Mouse (Mus musculus) CD4-positive naive resting alpha-beta T cell, adult 76 days (primary cell): ENCODE measurements around the gene Vwa7. TPM values are rescaled to one million over a fixed set of nuclear protein-coding genes. Genes with fewer than 3 reads are reported as not detected.

Experiments
- total RNA-seq: library from RNA; stranded (reverse); gene quantifications from one replicate; pipeline ENCODE4 v1.2.4, GENCODE M21; 2023

Gene Vwa7
- total RNA-seq, result not detected

DNA sequence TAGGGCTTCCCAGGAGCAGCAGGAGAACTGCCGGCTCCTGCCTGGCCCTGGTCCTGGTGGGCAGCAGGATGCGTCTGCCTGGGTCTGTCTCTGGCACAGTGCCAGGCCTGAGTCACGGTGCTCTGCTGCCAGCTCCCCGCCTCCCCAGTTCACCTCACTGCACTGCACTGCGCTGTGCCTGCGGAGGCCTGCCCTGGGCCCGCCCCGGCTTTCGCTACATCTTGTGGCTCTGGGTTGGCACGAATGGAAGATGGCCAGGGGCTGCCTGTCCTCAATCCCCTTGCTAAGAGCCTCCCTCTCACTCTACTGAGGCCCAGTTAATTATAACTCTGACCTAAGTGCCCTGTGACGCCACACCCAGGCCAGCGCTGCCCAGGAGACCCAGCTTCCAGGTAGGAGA is at the start of gene Vwa7:
Gene Vwa7, plus strand, starts transcription at position 204 of the 400 bp plus-strand sequence.

GRCm38 (mm10) chr17:34969822-34970221 is 46.6 kb upstream of the Vwa7 start, which contains the start of gene Gm20481:
TSS of gene Gm20481 (plus strand) at chr17:34969912.

DNA sequence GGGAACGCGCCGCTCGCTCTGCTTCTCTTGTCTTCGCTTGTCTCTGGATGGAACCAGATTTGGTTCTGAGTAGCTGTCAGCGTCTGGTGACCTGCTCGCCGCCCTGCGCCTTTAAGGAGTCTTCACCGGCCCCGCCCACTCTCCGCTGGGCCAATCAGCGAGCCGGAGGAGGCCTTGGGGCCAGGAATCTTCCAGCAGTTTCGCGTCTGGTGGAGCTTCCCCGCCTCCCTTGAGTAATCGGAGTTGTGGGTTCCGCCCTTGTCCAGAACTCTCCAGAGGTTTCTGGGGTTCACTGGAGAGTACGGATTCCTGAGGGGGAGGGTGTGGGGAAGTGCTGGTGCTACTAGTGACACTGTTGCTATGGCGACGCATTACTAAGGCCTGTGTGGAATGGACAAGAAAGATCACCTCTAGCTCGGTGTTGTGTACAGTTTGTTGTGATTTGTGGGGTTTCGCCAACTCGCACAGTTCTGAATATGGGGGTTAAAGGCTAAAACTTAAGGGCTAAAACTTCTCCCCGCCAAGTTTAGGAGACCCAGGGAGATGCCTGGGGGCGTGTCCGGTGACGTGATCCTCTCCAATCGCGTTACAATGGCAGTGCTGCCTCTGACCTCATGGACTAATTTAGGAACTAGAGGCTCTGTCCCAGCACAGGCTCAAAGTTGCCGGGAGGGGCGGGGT is 44.2 kb upstream of the Vwa7 start, which contains the start of the genes Hspa1a and Hspa1l:
Gene Hspa1a, minus strand, starts transcription at position 88 of the 681 bp plus-strand sequence.
Gene Hspa1l, plus strand, starts transcription at position 635 of the 681 bp plus-strand sequence.

DNA sequence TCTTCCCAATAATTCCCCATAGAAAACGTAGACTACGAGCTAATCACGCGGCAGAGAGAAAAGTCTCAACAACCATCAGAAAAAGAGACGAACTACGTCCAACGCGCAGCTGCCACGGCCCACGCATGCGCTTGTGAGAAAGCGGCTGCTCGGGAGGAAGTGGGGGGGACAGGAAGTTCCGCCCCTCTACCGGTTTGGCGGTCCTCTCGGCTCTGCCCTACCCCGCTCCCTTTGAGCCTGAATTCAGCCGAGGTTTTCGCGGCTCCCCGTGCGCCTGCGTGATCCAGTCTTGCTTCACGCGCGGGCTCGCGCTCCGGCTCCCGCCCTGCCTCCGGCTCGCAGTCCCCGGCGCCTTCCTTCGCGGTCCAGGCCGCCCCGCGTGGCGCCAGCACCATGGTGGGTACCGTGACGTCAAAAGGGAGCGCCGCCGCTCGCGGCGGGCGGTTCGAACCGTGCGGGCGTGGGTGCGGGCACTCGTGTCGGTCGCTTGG is 34.6 kb upstream of the Vwa7 start, which contains the start of gene Lsm2:
Gene Lsm2, plus strand, starts transcription at position 173 of the 491 bp plus-strand sequence.

DNA sequence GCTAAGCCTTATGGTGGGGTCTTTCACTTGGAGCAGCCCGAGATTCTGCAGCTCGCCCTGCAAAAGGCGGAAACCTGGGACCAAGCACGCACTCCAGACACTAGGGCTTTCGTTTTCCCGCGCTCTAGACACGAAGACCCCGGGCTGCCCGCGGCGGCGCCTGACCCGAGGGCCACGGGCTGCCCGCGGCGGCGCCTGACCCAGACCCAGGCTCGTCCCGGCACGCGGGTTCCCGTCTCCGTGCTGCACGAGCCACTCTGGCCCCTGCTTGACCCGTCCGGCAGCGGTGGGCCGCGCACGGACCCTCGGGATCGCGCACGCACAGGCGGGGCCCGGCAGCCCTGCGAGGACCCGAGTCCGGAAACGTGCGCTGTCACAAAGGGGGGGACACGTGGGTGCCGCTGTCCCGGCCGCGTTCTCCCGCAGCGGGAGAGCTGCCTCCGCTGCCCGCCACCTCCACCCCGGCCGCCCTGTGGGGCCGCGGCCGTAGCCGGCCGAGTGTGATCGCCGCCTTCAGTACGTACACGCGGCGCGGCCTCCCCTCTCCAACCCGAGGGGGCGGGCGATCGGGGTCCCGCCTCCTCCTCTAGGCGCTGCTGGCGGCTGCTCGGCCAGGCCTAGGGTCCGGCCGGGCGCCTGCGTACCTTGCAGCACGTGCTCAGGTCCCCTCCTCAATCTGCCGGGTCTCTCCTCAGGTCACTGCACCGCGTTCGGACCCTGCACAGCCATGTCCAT is 15.5 kb upstream of the Vwa7 start, which contains the start of gene Vars:
Gene Vars, plus strand, starts transcription at position 271 of the 735 bp plus-strand sequence.

GRCm38 (mm10) chr17:35027277-35028068 is 11.1 kb downstream of the Vwa7 start, which contains the start of gene Sapcd1:
TSS of gene Sapcd1 (minus strand) at chr17:35028016.

DNA sequence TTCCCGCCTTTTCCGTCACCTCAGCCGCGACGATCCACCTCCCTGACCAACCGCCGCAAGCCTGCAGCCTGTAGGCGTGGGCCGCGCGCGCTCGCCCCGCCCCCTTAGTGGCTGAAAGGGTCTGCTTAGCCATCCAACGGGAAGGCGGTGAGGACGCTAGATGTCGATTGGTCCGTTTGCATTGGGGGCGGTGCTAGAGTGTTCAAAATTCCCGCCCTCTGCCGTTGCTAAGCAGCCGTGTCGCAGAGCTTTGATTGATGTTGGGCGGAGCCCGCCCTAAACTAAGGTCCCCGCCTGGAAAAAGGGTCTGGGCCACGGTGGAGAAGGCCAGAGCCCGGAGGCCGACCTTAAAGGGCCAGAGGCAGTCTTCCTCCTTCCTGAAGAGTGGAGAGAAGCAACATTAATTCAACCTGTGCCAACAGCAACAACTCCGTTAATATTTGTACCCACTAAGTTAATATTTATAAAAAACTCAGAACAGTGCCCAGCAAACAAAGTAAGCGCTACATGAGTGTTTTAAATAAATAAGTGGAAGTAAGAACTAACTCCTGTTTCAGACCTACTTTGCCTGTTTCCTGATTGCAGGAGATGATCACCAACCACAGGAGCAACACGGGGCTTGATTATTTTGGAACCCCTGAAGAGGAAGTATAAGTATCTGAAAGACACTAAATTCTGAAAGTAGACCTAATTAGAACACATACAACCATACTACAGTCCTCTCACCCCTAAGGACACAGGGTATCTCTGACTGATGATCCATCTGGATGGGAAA is 30.5 kb downstream of the Vwa7 start, which contains the start of gene Msh5:
Gene Msh5, minus strand, starts transcription at position 65 of the 775 bp plus-strand sequence.

GRCm38 (mm10) chr17:35049561-35050016 is 33.2 kb downstream of the Vwa7 start, which contains the start of gene Clic1:
TSS of gene Clic1 (plus strand) at chr17:35049966.

DNA sequence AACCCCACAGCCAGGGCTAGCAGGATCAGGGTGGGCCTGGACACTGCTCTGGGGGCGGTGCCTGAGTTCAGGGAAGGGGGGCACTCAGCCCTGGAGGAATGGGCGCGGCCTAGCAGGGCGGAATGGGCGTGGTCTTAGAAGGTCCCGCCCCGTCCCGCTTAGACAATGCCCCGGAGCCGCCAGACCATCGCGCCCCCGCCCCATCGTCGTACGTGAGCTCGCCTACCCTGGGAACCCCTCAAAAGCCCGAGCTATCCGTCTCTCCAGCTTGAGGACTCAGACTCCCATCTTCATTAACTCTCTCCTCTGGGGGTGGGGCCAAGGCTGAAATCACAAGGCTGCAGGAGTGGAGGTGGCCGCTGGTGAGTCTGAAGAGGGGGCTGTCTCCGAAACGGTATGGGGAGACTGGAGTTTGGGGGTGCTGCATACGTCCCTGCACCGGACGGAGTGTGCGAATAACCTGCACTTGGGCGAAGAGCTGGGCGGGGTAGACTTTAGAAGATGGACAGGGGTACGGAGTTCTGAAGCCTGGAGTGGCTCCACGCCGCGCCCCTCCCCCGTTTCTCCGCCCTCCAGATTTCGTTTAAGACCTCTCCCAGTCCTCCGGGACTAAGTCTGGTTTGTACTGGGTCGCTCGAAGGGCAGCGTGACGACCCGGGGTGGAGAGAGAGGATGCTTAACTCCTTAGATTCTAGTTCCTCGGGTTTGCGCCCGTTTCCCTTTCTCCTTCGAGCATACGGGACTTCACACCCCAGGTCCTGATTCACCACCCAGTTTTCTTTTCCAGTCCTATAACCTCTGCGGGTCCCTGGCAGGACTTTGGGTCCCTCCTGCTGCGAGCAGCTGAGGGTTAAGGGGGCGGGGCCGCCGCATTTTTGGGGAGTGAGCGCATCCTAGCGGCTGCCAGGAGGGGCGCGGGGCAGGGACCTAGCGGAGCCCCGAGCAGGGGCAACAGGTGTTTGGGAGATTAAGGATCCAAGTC is 42.8 kb downstream of the Vwa7 start, which contains the start of gene Ddah2:
Gene Ddah2, plus strand, starts transcription at position 125 of the 982 bp plus-strand sequence.

DNA sequence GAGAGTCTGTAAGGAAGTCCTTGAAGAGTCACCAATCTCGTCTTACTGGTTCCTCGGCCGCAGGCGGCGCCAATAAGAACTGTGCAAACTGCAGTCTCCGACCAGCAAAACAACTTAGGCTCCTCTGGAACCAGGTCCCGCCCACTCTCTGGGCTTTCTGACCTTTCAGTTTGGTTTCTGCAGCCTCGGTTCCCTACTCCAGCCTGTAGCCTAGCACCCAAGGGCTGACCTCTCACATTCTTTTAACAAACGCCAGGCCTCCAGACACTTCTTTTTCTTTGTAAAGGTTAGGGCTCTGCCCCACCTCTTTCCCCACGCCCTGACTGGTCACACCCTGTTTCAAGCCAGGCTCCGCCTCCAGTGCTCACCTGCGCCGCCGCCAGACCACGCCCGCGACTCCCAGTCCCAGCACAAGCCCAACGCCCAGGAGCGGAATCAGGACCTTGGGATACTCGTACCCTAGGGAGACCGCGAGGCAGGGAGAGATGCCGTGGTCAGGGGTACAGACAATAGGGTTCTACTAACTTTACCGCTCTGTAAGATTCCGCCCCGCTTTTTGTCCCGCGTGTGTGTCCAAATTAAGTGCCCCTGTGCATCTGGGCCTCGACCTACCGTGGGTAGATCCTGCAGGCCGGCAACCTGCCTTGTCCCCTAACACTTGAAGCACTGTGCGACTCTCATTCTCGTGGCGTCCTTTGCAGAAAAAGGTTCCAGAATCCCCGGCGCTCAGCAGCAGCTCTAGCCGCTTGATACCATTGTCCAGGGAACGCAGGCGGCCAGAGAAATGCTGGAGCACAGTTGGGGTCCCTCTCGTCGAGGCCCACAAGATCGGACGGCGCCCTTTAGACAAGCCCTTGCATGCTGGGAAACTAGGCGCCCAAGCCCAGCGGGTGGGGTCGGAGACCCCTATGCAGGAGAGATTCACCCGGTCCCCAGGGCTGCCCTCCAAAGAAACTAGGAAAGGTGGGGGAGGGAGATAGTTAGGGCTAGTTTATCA is 48.9 kb downstream of the Vwa7 start, which contains the start of gene Ly6g6c:
Gene Ly6g6c, plus strand, starts transcription at position 438 of the 997 bp plus-strand sequence.

GRCm38 (mm10) chr17:35066084-35066483 is 49.7 kb downstream of the Vwa7 start, which contains the start of gene Mpig6b:
TSS of gene Mpig6b (minus strand) at chr17:35066184.

Other genes starting within 250 kb of the Vwa7 start
- gene Cyp21a1, start 212.0 kb upstream of the Vwa7 start, total RNA-seq, result not detected
- 55.8 TPM for gene Stk19, start 179.6 kb upstream of the Vwa7 start, total RNA-seq
- 86.0 TPM for gene Dxo, start 179.6 kb upstream of the Vwa7 start, total RNA-seq
- 121 TPM for gene Skiv2l, start 166.4 kb upstream of the Vwa7 start, total RNA-seq
- 22.0 TPM for gene Nelfe, start 166.2 kb upstream of the Vwa7 start, total RNA-seq
- 0.64 TPM for gene Cfb, start 154.1 kb upstream of the Vwa7 start, total RNA-seq
- gene Zbtb12, start 137.1 kb upstream of the Vwa7 start, total RNA-seq, result 4.4 TPM
- gene Gm20547, start 134.5 kb upstream of the Vwa7 start, total RNA-seq, result 0.38 TPM
- gene C2, start 118.3 kb upstream of the Vwa7 start, total RNA-seq, result 1.6 TPM
- gene Ehmt2, start 118.1 kb upstream of the Vwa7 start, total RNA-seq, result 113 TPM
- not detected for gene Slc44a4, start 102.1 kb upstream of the Vwa7 start, total RNA-seq
- gene Neu1, start 85.3 kb upstream of the Vwa7 start, total RNA-seq, result 44.2 TPM
- 97.6 TPM for gene Hspa1b, start 57.3 kb upstream of the Vwa7 start, total RNA-seq
- not detected for gene Gm20481, start 46.7 kb upstream of the Vwa7 start, total RNA-seq
- 57.4 TPM for gene Hspa1a, start 44.4 kb upstream of the Vwa7 start, total RNA-seq
- not detected for gene Hspa1l, start 43.9 kb upstream of the Vwa7 start, total RNA-seq
- gene Lsm2, start 34.7 kb upstream of the Vwa7 start, total RNA-seq, result 24.0 TPM
- gene Vars, start 15.6 kb upstream of the Vwa7 start, total RNA-seq, result 85.0 TPM
- gene Sapcd1, start 11.4 kb downstream of the Vwa7 start, total RNA-seq, result 1.4 TPM
- 3.2 TPM for gene Msh5, start 30.2 kb downstream of the Vwa7 start, total RNA-seq
- gene Clic1, start 33.4 kb downstream of the Vwa7 start, total RNA-seq, result 137 TPM
- gene Ddah2, start 42.5 kb downstream of the Vwa7 start, total RNA-seq, result 0.70 TPM
- gene Ly6g6c, start 48.8 kb downstream of the Vwa7 start, total RNA-seq, result not detected
- gene Mpig6b, start 49.6 kb downstream of the Vwa7 start, total RNA-seq, result not detected
- not detected for gene Ly6g6e, start 60.3 kb downstream of the Vwa7 start, total RNA-seq
- not detected for gene Ly6g6d, start 61.5 kb downstream of the Vwa7 start, total RNA-seq
- gene Ly6g6f, start 69.0 kb downstream of the Vwa7 start, total RNA-seq, result not detected
- gene Abhd16a, start 72.7 kb downstream of the Vwa7 start, total RNA-seq, result 60.6 TPM
- gene Ly6g5c, start 91.7 kb downstream of the Vwa7 start, total RNA-seq, result not detected
- 1.5 TPM for gene Ly6g5b, start 98.8 kb downstream of the Vwa7 start, total RNA-seq
- gene Gpank1, start 104.9 kb downstream of the Vwa7 start, total RNA-seq, result 28.7 TPM
- 118 TPM for gene Csnk2b, start 105.5 kb downstream of the Vwa7 start, total RNA-seq
- 15.3 TPM for gene D17H6S53E, start 109.8 kb downstream of the Vwa7 start, total RNA-seq
- not detected for gene Apom, start 115.5 kb downstream of the Vwa7 start, total RNA-seq
- 487 TPM for gene Bag6, start 118.6 kb downstream of the Vwa7 start, total RNA-seq
- 292 TPM for gene Prrc2a, start 148.3 kb downstream of the Vwa7 start, total RNA-seq
- gene Aif1, start 159.5 kb downstream of the Vwa7 start, total RNA-seq, result 8.6 TPM
- gene Lst1, start 171.9 kb downstream of the Vwa7 start, total RNA-seq, result 9.5 TPM
- 417 TPM for gene Ltb, start 177.9 kb downstream of the Vwa7 start, total RNA-seq
- 11.3 TPM for gene Tnf, start 185.4 kb downstream of the Vwa7 start, total RNA-seq
- gene Lta, start 188.8 kb downstream of the Vwa7 start, total RNA-seq, result 15.7 TPM
- gene Gm16181, start 204.3 kb downstream of the Vwa7 start, total RNA-seq, result not detected
- gene Atp6v1g2, start 217.1 kb downstream of the Vwa7 start, total RNA-seq, result 1.00 TPM
- gene Nfkbil1, start 219.2 kb downstream of the Vwa7 start, total RNA-seq, result 9.4 TPM
- gene Ddx39b, start 225.2 kb downstream of the Vwa7 start, total RNA-seq, result 422 TPM
- 2,346 TPM for gene H2-D1, start 246.2 kb downstream of the Vwa7 start, total RNA-seq